12 mouse cellular contexts compared by ENCODE assay signal in the genomic region with DNA sequence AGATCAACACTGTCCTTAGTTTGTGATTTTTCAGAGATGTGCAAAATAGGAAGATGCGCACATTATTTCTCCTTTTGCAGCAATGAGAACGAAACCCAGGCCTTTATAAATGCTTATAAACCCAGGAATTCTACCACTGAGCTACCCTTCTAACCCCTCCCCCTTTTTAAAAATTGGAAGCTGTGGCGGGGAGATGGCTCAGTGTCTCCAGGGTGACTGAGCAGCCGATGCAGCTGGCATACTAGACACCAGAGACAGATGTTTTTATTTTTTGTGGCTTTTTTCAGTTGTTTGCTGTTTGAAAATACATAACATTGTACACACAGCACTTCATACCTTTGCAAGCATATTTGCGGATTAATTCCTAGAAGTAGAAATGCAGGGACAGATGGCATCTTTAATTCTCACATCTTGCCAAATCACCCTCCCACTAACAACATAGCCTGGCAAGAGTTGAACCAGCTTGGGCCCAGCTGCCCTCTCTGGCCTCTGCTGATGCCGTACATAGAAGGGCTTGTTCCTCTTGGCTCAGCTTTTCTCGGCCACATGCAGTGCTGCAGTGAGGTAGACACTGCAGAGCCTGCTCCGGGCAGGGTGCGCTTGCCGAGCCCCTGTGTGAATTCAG. TPM values are rescaled to one million over a fixed set of nuclear protein-coding genes. Genes with fewer than 3 reads are reported as not detected.
DNase-seq lines count a peak whose midpoint lies in the region; ATAC-seq lines count a peak whose summit lies in the region.
"Had no signal": no experiment of that assay in that cellular context is flagged by ENCODE, and none has a peak within 500 bp of the region (broad histone marks: within the 10 kb centered on the region; RNA-seq: fewer than 3 reads in every experiment).

No protein-coding gene starts in this region.

- H3K36me3 ChIP-seq in embryonic facial prominence, embryonic 15.5 days, result peaks cover 38% of the 10 kb centered on the region
- peaks cover 75% of the 10 kb centered on the region for H3K36me3 ChIP-seq in embryonic facial prominence, embryonic 10.5 days (replicated peaks)
- H3K36me3 ChIP-seq in liver, embryonic 12.5 days, result peaks cover 75% of the 10 kb centered on the region
- peaks cover 13% of the 10 kb centered on the region; the same call in 1 of the 2 replicates for H3K36me3 ChIP-seq in liver, embryonic 11.5 days (ENCODE audit: control insufficient read depth, insufficient read depth, low read length)

- no peaks in the 10 kb centered on the region for H3K4me1 ChIP-seq in embryonic facial prominence, embryonic 15.5 days
- H3K4me1 ChIP-seq in embryonic facial prominence, embryonic 10.5 days, result no peaks in the 10 kb centered on the region
- peaks cover 36% of the 10 kb centered on the region for H3K4me1 ChIP-seq in liver, embryonic 12.5 days
- peaks cover 16% of the 10 kb centered on the region for H3K4me1 ChIP-seq in liver, embryonic 11.5 days (replicated peaks; ENCODE audit: control insufficient read depth, insufficient read depth, low read length)
- H3K4me1 ChIP-seq: midbrain, embryonic 13.5 days; stomach, embryonic 15.5 days had no signal

- no peak overlapping the region for H3K9ac ChIP-seq in embryonic facial prominence, embryonic 15.5 days
- peak overlapping the region; percentile 52; the same call in 1 of the 2 replicates for H3K9ac ChIP-seq in liver, embryonic 12.5 days
- H3K9ac ChIP-seq in liver, embryonic 11.5 days (ENCODE audit: low read depth, low read length), result no peak overlapping the region
- H3K9ac ChIP-seq: midbrain, embryonic 13.5 days; stomach, embryonic 15.5 days had no signal

- DNase-seq in embryonic facial prominence, embryonic 10.5 days (ENCODE audit: low spot score), result no peak
- no peak for DNase-seq in liver, embryonic 11.5 days (ENCODE audit: low spot score)
- DNase-seq in cerebellum, adult 8-10 months, result peak; percentile 37
- peak; percentile 35 for DNase-seq in lung, postnatal 14 days
- DNase-seq in spleen, adult 18-20 months, result no peak

- H3K27me3 ChIP-seq in embryonic facial prominence, embryonic 15.5 days, result no peaks in the 10 kb centered on the region
- H3K27me3 ChIP-seq in embryonic facial prominence, embryonic 10.5 days (replicated peaks; ENCODE audit: low read depth, poor library complexity, severe bottlenecking), result no peaks in the 10 kb centered on the region
- no peaks in the 10 kb centered on the region for H3K27me3 ChIP-seq in liver, embryonic 12.5 days (replicated peaks)
- H3K27me3 ChIP-seq in liver, embryonic 11.5 days (replicated peaks; ENCODE audit: control insufficient read depth, insufficient read depth, low read length), result no peaks in the 10 kb centered on the region
- H3K27me3 ChIP-seq: midbrain, embryonic 13.5 days; stomach, embryonic 15.5 days had no signal

- no peaks in the 10 kb centered on the region for H3K9me3 ChIP-seq in embryonic facial prominence, embryonic 15.5 days (replicated peaks)
- H3K9me3 ChIP-seq in embryonic facial prominence, embryonic 10.5 days, result no peaks in the 10 kb centered on the region
- no peaks in the 10 kb centered on the region for H3K9me3 ChIP-seq in liver, embryonic 12.5 days (replicated peaks)
- H3K9me3 ChIP-seq in liver, embryonic 11.5 days (ENCODE audit: control insufficient read depth, low read length), result no peaks in the 10 kb centered on the region
- H3K9me3 ChIP-seq: midbrain, embryonic 13.5 days; stomach, embryonic 15.5 days had no signal

- no peak for ATAC-seq in embryonic facial prominence, embryonic 15.5 days (ENCODE audit: insufficient number of reproducible peaks, low FRiP score, low TSS enrichment, low read depth)
- ATAC-seq in liver, embryonic 12.5 days, result no peak
- ATAC-seq in liver, embryonic 11.5 days (replicated peaks; ENCODE audit: low FRiP score), result no peak
- ATAC-seq in activated CD4-positive, CD25-positive, alpha-beta regulatory T cell, adult 4 months, result no peak
- ATAC-seq: midbrain, embryonic 13.5 days had no signal

- WGBS in embryonic facial prominence, embryonic 15.5 days, result 74% methylated on average over 10 of the region's 10 CpGs
- 87% methylated on average over 10 of the region's 10 CpGs for WGBS in embryonic facial prominence, embryonic 10.5 days
- 84% methylated on average over 10 of the region's 10 CpGs for WGBS in liver, embryonic 12.5 days (ENCODE audit: insufficient replicate concordance)
- 92% methylated on average over 10 of the region's 10 CpGs for WGBS in liver, embryonic 11.5 days

- 0 out of 2 replicates have a peak overlapping the region, but pooled peaks have one; percentile 11 for H3K27ac ChIP-seq in embryonic facial prominence, embryonic 15.5 days (replicated peaks)
- H3K27ac ChIP-seq in embryonic facial prominence, embryonic 10.5 days (replicated peaks), result no peak overlapping the region
- peak overlapping the region; percentile 87 for H3K27ac ChIP-seq in liver, embryonic 12.5 days
- no peak overlapping the region for H3K27ac ChIP-seq in liver, embryonic 11.5 days (ENCODE audit: low read depth, low read length)
- H3K27ac ChIP-seq: midbrain, embryonic 13.5 days; stomach, embryonic 15.5 days had no signal

- H3K4me2 ChIP-seq in embryonic facial prominence, embryonic 15.5 days (replicated peaks), result no peak overlapping the region
- H3K4me2 ChIP-seq in liver, embryonic 12.5 days, result peak overlapping the region; percentile 56
- no peak overlapping the region for H3K4me2 ChIP-seq in liver, embryonic 11.5 days
- H3K4me2 ChIP-seq: midbrain, embryonic 13.5 days; stomach, embryonic 15.5 days had no signal

- H3K4me3 ChIP-seq in embryonic facial prominence, embryonic 15.5 days (replicated peaks), result no peak overlapping the region
- no peak overlapping the region for H3K4me3 ChIP-seq in embryonic facial prominence, embryonic 10.5 days
- no peak overlapping the region for H3K4me3 ChIP-seq in liver, embryonic 12.5 days
- no peak overlapping the region for H3K4me3 ChIP-seq in liver, embryonic 11.5 days (ENCODE audit: low read depth, low read length)
- H3K4me3 ChIP-seq: midbrain, embryonic 13.5 days; stomach, embryonic 15.5 days had no signal

RNA-seq across cellular contexts. Expression of gene Ascc2, which starts 24.4 kb away (rescaled TPM):
- polyA plus RNA-seq in embryonic facial prominence, embryonic 15.5 days (2015; fragmentation: Nextera tagmentation; extraction: Ambion mirVana), result 29.3 and 33.3 TPM in 2 replicates
- polyA plus RNA-seq in embryonic facial prominence, embryonic 10.5 days (2016; fragmentation: Nextera tagmentation; extraction: Ambion mirVana), result 42.2 and 43.0 TPM in 2 replicates
- polyA plus RNA-seq in liver, embryonic 12.5 days (2016; fragmentation: Nextera tagmentation; extraction: Ambion mirVana), result 26.7 and 27.8 TPM in 2 replicates
- 41.4 and 43.0 TPM in 2 replicates for polyA plus RNA-seq in liver, embryonic 11.5 days (2014; fragmentation: Nextera tagmentation; extraction: Ambion mirVana)
- polyA plus RNA-seq in activated CD4-positive, CD25-positive, alpha-beta regulatory T cell, adult 4 months (2017; shearing (Covaris generic)), result 10 to 100 TPM; 23.1 to 35.3 TPM

RNA-seq across cellular contexts. Expression of gene Gm11032, which starts 42.1 kb away (rescaled TPM):
- not detected in 2 replicates for polyA plus RNA-seq in embryonic facial prominence, embryonic 15.5 days (2015; fragmentation: Nextera tagmentation; extraction: Ambion mirVana)
- polyA plus RNA-seq in embryonic facial prominence, embryonic 10.5 days (2016; fragmentation: Nextera tagmentation; extraction: Ambion mirVana), result not detected in 2 replicates
- polyA plus RNA-seq in liver, embryonic 12.5 days (2016; fragmentation: Nextera tagmentation; extraction: Ambion mirVana), result not detected in 2 replicates
- polyA plus RNA-seq in liver, embryonic 11.5 days (2014; fragmentation: Nextera tagmentation; extraction: Ambion mirVana), result not detected in 2 replicates
- polyA plus RNA-seq in activated CD4-positive, CD25-positive, alpha-beta regulatory T cell, adult 4 months (2017; shearing (Covaris generic)), result not detected
- polyA plus RNA-seq: heart, embryonic 11.5 days; intestine, embryonic 14.5 days; midbrain, embryonic 13.5 days; stomach, embryonic 15.5 days had no signal

RNA-seq across cellular contexts. Expression of gene Uqcr10, which starts 42.2 kb away (rescaled TPM):
- polyA plus RNA-seq in embryonic facial prominence, embryonic 15.5 days (2015; fragmentation: Nextera tagmentation; extraction: Ambion mirVana), result 734 and 735 TPM in 2 replicates
- polyA plus RNA-seq in embryonic facial prominence, embryonic 10.5 days (2016; fragmentation: Nextera tagmentation; extraction: Ambion mirVana), result 661 and 685 TPM in 2 replicates
- 698 and 713 TPM in 2 replicates for polyA plus RNA-seq in liver, embryonic 12.5 days (2016; fragmentation: Nextera tagmentation; extraction: Ambion mirVana)
- 823 and 891 TPM in 2 replicates for polyA plus RNA-seq in liver, embryonic 11.5 days (2014; fragmentation: Nextera tagmentation; extraction: Ambion mirVana)
- polyA plus RNA-seq in activated CD4-positive, CD25-positive, alpha-beta regulatory T cell, adult 4 months (2017; shearing (Covaris generic)), result 100 to 1,000 TPM; 481 to 512 TPM

RNA-seq across cellular contexts. Expression of gene Zmat5, which starts 42.5 kb away (rescaled TPM):
- 62.8 and 67.1 TPM in 2 replicates for polyA plus RNA-seq in embryonic facial prominence, embryonic 15.5 days (2015; fragmentation: Nextera tagmentation; extraction: Ambion mirVana)
- 75.4 and 82.4 TPM in 2 replicates for polyA plus RNA-seq in embryonic facial prominence, embryonic 10.5 days (2016; fragmentation: Nextera tagmentation; extraction: Ambion mirVana)
- polyA plus RNA-seq in liver, embryonic 12.5 days (2016; fragmentation: Nextera tagmentation; extraction: Ambion mirVana), result 33.4 and 33.8 TPM in 2 replicates
- 45.1 and 54.6 TPM in 2 replicates for polyA plus RNA-seq in liver, embryonic 11.5 days (2014; fragmentation: Nextera tagmentation; extraction: Ambion mirVana)
- polyA plus RNA-seq in activated CD4-positive, CD25-positive, alpha-beta regulatory T cell, adult 4 months (2017; shearing (Covaris generic)), result 100 to 1,000 TPM; 127 to 144 TPM

Comparison
In these comparisons a context has a peak if more than half of its experiments do, and no peak if none do; other contexts are left out.
1. H3K27ac ChIP-seq: peak in embryonic facial prominence, embryonic 15.5 days (single experiment) and liver, embryonic 12.5 days (single experiment); none in embryonic facial prominence, embryonic 10.5 days (single experiment) and liver, embryonic 11.5 days (single experiment).
2. DNase-seq: peak in cerebellum, adult 8-10 months (single experiment) and lung, postnatal 14 days (single experiment); none in embryonic facial prominence, embryonic 10.5 days (single experiment), liver, embryonic 11.5 days (single experiment) and spleen, adult 18-20 months (0 of 2).